Mouse (Mus musculus) midbrain, embryonic 14.5 days (tissue): ENCODE data around the gene Helz. TPM values are rescaled to one million over a fixed set of nuclear protein-coding genes. Genes with fewer than 3 reads are reported as not detected.
"Not testable (repeated sequence)": the region's sequence is repeated elsewhere in the genome, so short reads cannot be mapped to it uniquely, and the experiment has no call there.

Experiments used
- ATAC-seq: fragments of 200-750 bp; cut with Nextera tagmentation; 2 replicates; pipeline ENCODE4 v1.8.0; 2017; ENCODE audit warnings: moderate number of reproducible peaks, moderate library complexity; ENCODE audit not compliant: low FRiP score, low TSS enrichment
- DNase-seq: peaks from one replicate; pipeline ENCODE4 v3.0.0-alpha.2; 2015
- H3K27ac ChIP-seq: fragments of 300-500 bp; sonication (generic); replicated peaks from 2 replicates; pipeline ENCODE4 v1.5.1; 2014; ENCODE audit warnings: mild to moderate bottlenecking, low read depth, low read length, moderate library complexity
- H3K27me3 ChIP-seq: fragments of 300-500 bp; sonication (generic); 2 replicates; pipeline ENCODE4 v1.6.1; 2014; ENCODE audit warnings: low read length, control low read depth, mixed read lengths; ENCODE audit not compliant: control insufficient read depth, insufficient read depth
- H3K36me3 ChIP-seq: fragments of 300-500 bp; sonication (generic); 2 replicates; pipeline ENCODE4 v1.6.1; 2014; ENCODE audit warnings: low read length, control low read depth; ENCODE audit not compliant: control insufficient read depth, insufficient read depth
- H3K4me1 ChIP-seq: fragments of 300-500 bp; sonication (generic); 2 replicates; pipeline ENCODE4 v1.6.1; 2014; ENCODE audit warnings: mild to moderate bottlenecking, antibody characterized with exemption, low read length, control low read depth; ENCODE audit not compliant: control insufficient read depth, insufficient read depth
- H3K4me2 ChIP-seq: fragments of 300-500 bp; sonication (generic); 2 replicates; pipeline ENCODE4 v1.6.1; 2014; ENCODE audit warnings: mild to moderate bottlenecking, low read length, moderate library complexity
- H3K4me3 ChIP-seq: fragments of 300-500 bp; sonication (generic); replicated peaks from 2 replicates; pipeline ENCODE4 v1.5.1; 2014; ENCODE audit warnings: low read depth, low read length
- H3K9ac ChIP-seq: fragments of 300-500 bp; sonication (generic); replicated peaks from 2 replicates; pipeline ENCODE4 v1.6.1; 2014; ENCODE audit warnings: mild to moderate bottlenecking, low read length, moderate library complexity
- H3K9me3 ChIP-seq: fragments of 300-500 bp; sonication (generic); 2 replicates; pipeline ENCODE4 v1.6.1; 2016; ENCODE audit warnings: low read length, control low read depth, mixed read lengths; ENCODE audit not compliant: control insufficient read depth
- WGBS: fragments of 180-500 bp; shearing (Covaris S2); extraction: QIAGEN DNeasy Blood & Tissue Kit; methylation state at CpG from one replicate; pipeline ENCODE4 v1.1.7; 2014; 5-methylcytosine and 5-hydroxymethylcytosine counted together
- polyA plus RNA-seq: library from polyadenylated mRNA; unstranded; fragments of >200 nt; fragmentation: Nextera tagmentation; extraction: Ambion mirVana; gene quantifications from 2 replicates; pipeline ENCODE4 v1.2.1, GENCODE M21; 2014

Gene Helz
- polyA plus RNA-seq, 1 experiment from 2014 or later = 23.4 TPM

- no peaks in the 10 kb centered on the region for H3K9me3 ChIP-seq
- no peaks in the 10 kb centered on the region for H3K27me3 ChIP-seq
- H3K9ac ChIP-seq = no peak overlapping the region
- H3K4me3 ChIP-seq = no peak overlapping the region
- DNase-seq = no peak
- no peak overlapping the region for H3K4me2 ChIP-seq
- no peak overlapping the region for H3K27ac ChIP-seq
- no peak for ATAC-seq
- H3K36me3 ChIP-seq = no peaks in the 10 kb centered on the region
- 59% methylated on average over 1 of the region's 1 CpGs for WGBS
- H3K4me1 ChIP-seq = no peaks in the 10 kb centered on the region
These were observed 7.4 kb upstream of the Helz start for GRCm38 (mm10) chr11:107540339-107540738.

GRCm38 (mm10) chr11:107545747-107546476 lies 1.8 kb upstream of the Helz start:
- WGBS = 24% methylated on average over 13 of the region's 13 CpGs
- Histone ChIP-seq H3K27ac (no peak overlapping the region), H3K4me3 (peak overlapping the region; percentile 75), H3K4me2 (peak overlapping the region; percentile 100), H3K4me1 (peaks cover 6% of the 10 kb centered on the region; the same call in 1 of the 2 replicates), H3K36me3 (peaks cover 5% of the 10 kb centered on the region; the same call in 1 of the 2 replicates), H3K9ac (peak overlapping the region; percentile 89; the same call in 1 of the 2 replicates), H3K27me3 (peaks cover 4% of the 10 kb centered on the region; the same call in 1 of the 2 replicates), H3K9me3 (no peaks in the 10 kb centered on the region)
- ATAC-seq (no peak), DNase-seq (no peak)

GRCm38 (mm10) chr11:107546667-107547301 lies 946 bp upstream of the Helz start:
- Histone ChIP-seq H3K4me3 (peak overlapping the region; percentile 75), H3K27me3 (peaks cover 4% of the 10 kb centered on the region; the same call in 1 of the 2 replicates), H3K9me3 (no peaks in the 10 kb centered on the region), H3K4me1 (peaks cover 6% of the 10 kb centered on the region; the same call in 1 of the 2 replicates), H3K9ac (peak overlapping the region; percentile 89), H3K27ac (peak overlapping the region; percentile 76; the same call in 1 of the 2 replicates), H3K36me3 (peaks cover 8% of the 10 kb centered on the region), H3K4me2 (peak overlapping the region; percentile 100)
- ATAC-seq (peak; percentile 46), DNase-seq (peak; percentile 66)
- under 1% methylated on average over 37 of the region's 37 CpGs for WGBS

GRCm38 (mm10) chr11:107548204-107548975 lies 660 bp downstream of the Helz start:
- H3K9me3 ChIP-seq = no peaks in the 10 kb centered on the region
- WGBS = 6% methylated on average over 36 of the region's 39 CpGs
- ATAC-seq (no peak; the same call in 1 of the 2 replicates), DNase-seq (peak; percentile 42)
- peak overlapping the region; percentile 75 for H3K4me3 ChIP-seq
- peaks cover 6% of the 10 kb centered on the region; the same call in 1 of the 2 replicates for H3K4me1 ChIP-seq
- peak overlapping the region; percentile 100 for H3K4me2 ChIP-seq
- H3K36me3 ChIP-seq = peaks cover 14% of the 10 kb centered on the region
- peak overlapping the region; percentile 76 for H3K27ac ChIP-seq
- H3K9ac ChIP-seq = peak overlapping the region; percentile 89
- H3K27me3 ChIP-seq = peaks cover 4% of the 10 kb centered on the region; the same call in 1 of the 2 replicates

- 99% methylated on average over 5 of the region's 5 CpGs for WGBS
- DNase-seq = no peak
These were observed 12.1 kb downstream of the Helz start for GRCm38 (mm10) chr11:107559874-107560273.

GRCm38 (mm10) chr11:107567431-107567830 lies 19.7 kb downstream of the Helz start:
- Histone ChIP-seq H3K9me3 (no peaks in the 10 kb centered on the region), H3K27me3 (no peaks in the 10 kb centered on the region), H3K4me3 (no peak overlapping the region), H3K36me3 (peaks cover 7% of the 10 kb centered on the region; the same call in 1 of the 2 replicates), H3K4me1 (no peaks in the 10 kb centered on the region), H3K27ac (no peak overlapping the region), H3K4me2 (no peak overlapping the region), H3K9ac (no peak overlapping the region)
- no peak for DNase-seq
- ATAC-seq = no peak
- WGBS = 91% methylated on average over 3 of the region's 3 CpGs

More at GRCm38 (mm10) chr11:107559874-107560273, 12.1 kb downstream of the Helz start:
- H3K4me3 ChIP-seq = no peak overlapping the region
- H3K36me3 ChIP-seq = peaks cover 27% of the 10 kb centered on the region
- H3K9ac ChIP-seq = no peak overlapping the region
- no peak overlapping the region for H3K27ac ChIP-seq
- no peaks in the 10 kb centered on the region for H3K9me3 ChIP-seq
- H3K27me3 ChIP-seq = no peaks in the 10 kb centered on the region
- H3K4me1 ChIP-seq = no peaks in the 10 kb centered on the region
- ATAC-seq = no peak
- no peak overlapping the region for H3K4me2 ChIP-seq

GRCm38 (mm10) chr11:107568466-107568995 lies 20.8 kb downstream of the Helz start:
- over 99% methylated on average over 6 of the region's 6 CpGs for WGBS

GRCm38 (mm10) chr11:107570891-107571290 lies 23.2 kb downstream of the Helz start:
- not testable (repeated sequence) for H3K4me1 ChIP-seq, ATAC-seq, H3K9ac ChIP-seq, H3K27ac ChIP-seq, H3K4me2 ChIP-seq, H3K9me3 ChIP-seq, H3K27me3 ChIP-seq, H3K4me3 ChIP-seq
- peaks cover 26% of the 10 kb centered on the region for H3K36me3 ChIP-seq
- 80% methylated on average over 8 of the region's 8 CpGs for WGBS
- DNase-seq = peak; percentile 11

More at GRCm38 (mm10) chr11:107568466-107568995, 20.8 kb downstream of the Helz start:
- H3K27me3 ChIP-seq = no peaks in the 10 kb centered on the region
- no peaks in the 10 kb centered on the region for H3K9me3 ChIP-seq
- no peak for ATAC-seq
- no peak overlapping the region for H3K4me2 ChIP-seq
- H3K36me3 ChIP-seq = peaks cover 13% of the 10 kb centered on the region; the same call in 1 of the 2 replicates
- H3K4me3 ChIP-seq = no peak overlapping the region
- no peak overlapping the region for H3K27ac ChIP-seq
- H3K4me1 ChIP-seq = no peaks in the 10 kb centered on the region
- no peak overlapping the region for H3K9ac ChIP-seq
- no peak for DNase-seq
